Mouse (Mus musculus) testis, postnatal 14 days (tissue): ENCODE results near the gene Tmeff1.
A peak's percentile ranks its signal among the peaks of the same experiment; 100 is the strongest.

Experiments
- DNase-seq: peaks from one replicate; pipeline ENCODE4 v3.0.0; 2021; ENCODE audit warnings: low spot score

The Tmeff1 gene

GRCm38 (mm10) chr4:48576361-48576760, 8.6 kb upstream of the Tmeff1 start:
- no peak for DNase-seq

GRCm38 (mm10) chr4:48577831-48578230, 7.1 kb upstream of the Tmeff1 start:
- DNase-seq = no peak

- no peak for DNase-seq
Observed at GRCm38 (mm10) chr4:48578399-48578798, 6.6 kb upstream of the Tmeff1 start.

GRCm38 (mm10) chr4:48579475-48580110, 5.4 kb upstream of the Tmeff1 start:
- no peak for DNase-seq

GRCm38 (mm10) chr4:48581201-48581600, 3.8 kb upstream of the Tmeff1 start:
- DNase-seq = no peak

- DNase-seq = no peak
Observed at GRCm38 (mm10) chr4:48581993-48582392, 3.0 kb upstream of the Tmeff1 start.

GRCm38 (mm10) chr4:48582941-48583340, 2.0 kb upstream of the Tmeff1 start:
- no peak for DNase-seq

GRCm38 (mm10) chr4:48585241-48586098, 496 bp downstream of the Tmeff1 start:
- peak; percentile 64 for DNase-seq

- DNase-seq = peak; percentile 73
Observed at GRCm38 (mm10) chr4:48586099-48586821, 1.3 kb downstream of the Tmeff1 start.

GRCm38 (mm10) chr4:48587526-48587925, 2.6 kb downstream of the Tmeff1 start:
- DNase-seq = no peak

- no peak for DNase-seq
Observed at GRCm38 (mm10) chr4:48588576-48588975, 3.6 kb downstream of the Tmeff1 start.

GRCm38 (mm10) chr4:48590862-48591261, 5.9 kb downstream of the Tmeff1 start:
- DNase-seq = no peak

GRCm38 (mm10) chr4:48591390-48591789, 6.4 kb downstream of the Tmeff1 start:
- no peak for DNase-seq

GRCm38 (mm10) chr4:48592328-48592727, 7.4 kb downstream of the Tmeff1 start:
- no peak for DNase-seq

GRCm38 (mm10) chr4:48592844-48593243, 7.9 kb downstream of the Tmeff1 start:
- DNase-seq = no peak

GRCm38 (mm10) chr4:48596111-48596510, 11.1 kb downstream of the Tmeff1 start:
- DNase-seq = no peak

GRCm38 (mm10) chr4:48605650-48606049, 20.7 kb downstream of the Tmeff1 start:
- DNase-seq = no peak

GRCm38 (mm10) chr4:48609485-48609884, 24.5 kb downstream of the Tmeff1 start:
- no peak for DNase-seq

GRCm38 (mm10) chr4:48610251-48610650, 25.3 kb downstream of the Tmeff1 start:
- no peak for DNase-seq

GRCm38 (mm10) chr4:48615483-48615882, 30.5 kb downstream of the Tmeff1 start:
- DNase-seq = no peak

GRCm38 (mm10) chr4:48617201-48617600, 32.2 kb downstream of the Tmeff1 start:
- DNase-seq = peak; percentile 71

- DNase-seq = no peak
Observed at GRCm38 (mm10) chr4:48620121-48620520, 35.1 kb downstream of the Tmeff1 start.

- DNase-seq = no peak
Observed at GRCm38 (mm10) chr4:48622246-48622645, 37.3 kb downstream of the Tmeff1 start.
